Mouse (Mus musculus) neural tube, embryonic 11.5 days (tissue): ENCODE measurements around the gene Tmco1. TPM values are rescaled to one million over a fixed set of nuclear protein-coding genes. Genes with fewer than 3 reads are reported as not detected.
A peak's percentile ranks its signal among the peaks of the same experiment; 100 is the strongest.

Source experiments
- ATAC-seq: fragments of 200-750 bp; cut with Nextera tagmentation; 2 replicates; pipeline ENCODE4 v1.8.0; 2017; ENCODE audit warnings: moderate number of reproducible peaks, mild to moderate bottlenecking, moderate TSS enrichment, moderate library complexity; ENCODE audit not compliant: insufficient read depth, low FRiP score, low TSS enrichment
- DNase-seq: peaks from one replicate; pipeline ENCODE4 v3.0.0-alpha.2; 2015; ENCODE audit warnings: low spot score
- H3K27ac ChIP-seq: fragments of 300-500 bp; sonication (generic); 2 replicates; pipeline ENCODE4 v1.5.1; 2014; ENCODE audit warnings: low read depth, mild to moderate bottlenecking, low read length
- H3K27me3 ChIP-seq: fragments of 300-500 bp; sonication (generic); 2 replicates; pipeline ENCODE4 v1.6.1; 2014; ENCODE audit warnings: mild to moderate bottlenecking, low read length, mixed read lengths; ENCODE audit not compliant: control insufficient read depth, insufficient read depth
- H3K36me3 ChIP-seq: fragments of 300-500 bp; sonication (generic); 2 replicates; pipeline ENCODE4 v1.6.1; 2014; ENCODE audit warnings: mild to moderate bottlenecking, low read length, moderate library complexity, mixed read lengths; ENCODE audit not compliant: control insufficient read depth, insufficient read depth
- H3K4me1 ChIP-seq: fragments of 300-500 bp; sonication (generic); 2 replicates; pipeline ENCODE4 v1.6.1; 2014; ENCODE audit warnings: low read length, mixed read lengths; ENCODE audit not compliant: control insufficient read depth, insufficient read depth
- H3K4me2 ChIP-seq: fragments of 300-500 bp; sonication (generic); 2 replicates; pipeline ENCODE4 v1.6.1; 2014; ENCODE audit warnings: low read depth, mild to moderate bottlenecking, moderate library complexity
- H3K4me3 ChIP-seq: fragments of 300-500 bp; sonication (generic); 2 replicates; pipeline ENCODE4 v1.5.1; 2014; ENCODE audit warnings: low read depth, low read length
- H3K9ac ChIP-seq: fragments of 300-500 bp; sonication (generic); 2 replicates; pipeline ENCODE4 v1.6.1; 2014; ENCODE audit warnings: mild to moderate bottlenecking, low read length
- H3K9me3 ChIP-seq: fragments of 300-500 bp; sonication (generic); 2 replicates; pipeline ENCODE4 v1.6.1; 2016; ENCODE audit warnings: low read length; ENCODE audit not compliant: control insufficient read depth
- WGBS: fragments of 180-500 bp; shearing (Covaris S2); extraction: QIAGEN DNeasy Blood & Tissue Kit; methylation state at CpG from one replicate; pipeline ENCODE4 v1.1.7; 2014; 5-methylcytosine and 5-hydroxymethylcytosine counted together
- polyA plus RNA-seq: library from polyadenylated mRNA; unstranded; fragments of >200 nt; fragmentation: Nextera tagmentation; extraction: Ambion mirVana; gene quantifications from 2 replicates; pipeline ENCODE4 v1.2.1, GENCODE M21; 2014

The Tmco1 gene
- polyA plus RNA-seq, 1 experiment from 2014 or later = 81.9 TPM

GRCm38 (mm10) chr1:167280061-167280460 is 28.1 kb upstream of the Tmco1 start:
- no peak for ATAC-seq
- Histone ChIP-seq H3K36me3 (no peaks in the 10 kb centered on the region), H3K27me3 (no peaks in the 10 kb centered on the region), H3K9ac (no peak overlapping the region), H3K9me3 (no peaks in the 10 kb centered on the region), H3K4me3 (no peak overlapping the region), H3K27ac (no peak overlapping the region), H3K4me2 (no peak overlapping the region), H3K4me1 (peaks cover 11% of the 10 kb centered on the region)
- 91% methylated on average over 10 of the region's 10 CpGs for WGBS
- DNase-seq = no peak

- peak overlapping the region; percentile 17 for H3K4me2 ChIP-seq
- no peak overlapping the region for H3K9ac ChIP-seq
- WGBS = 41% methylated on average over 3 of the region's 3 CpGs
- H3K27ac ChIP-seq = no peak overlapping the region
- no peaks in the 10 kb centered on the region for H3K36me3 ChIP-seq
- ATAC-seq (no peak), DNase-seq (no peak)
- no peak overlapping the region for H3K4me3 ChIP-seq
- no peaks in the 10 kb centered on the region for H3K9me3 ChIP-seq
- no peaks in the 10 kb centered on the region for H3K27me3 ChIP-seq
- H3K4me1 ChIP-seq = peaks cover 14% of the 10 kb centered on the region
These were observed 26.1 kb upstream of the Tmco1 start for GRCm38 (mm10) chr1:167282112-167282511.

- ATAC-seq (no peak), DNase-seq (no peak)
- H3K9ac ChIP-seq = no peak overlapping the region; the same call in 1 of the 2 replicates
- H3K27ac ChIP-seq = no peak overlapping the region
- H3K4me2 ChIP-seq = peak overlapping the region; percentile 58
- no peaks in the 10 kb centered on the region for H3K36me3 ChIP-seq
- 54% methylated on average over 5 of the region's 5 CpGs for WGBS
- peaks cover 14% of the 10 kb centered on the region for H3K4me1 ChIP-seq
- peak overlapping the region; percentile 89 for H3K4me3 ChIP-seq
- no peaks in the 10 kb centered on the region for H3K27me3 ChIP-seq
- H3K9me3 ChIP-seq = no peaks in the 10 kb centered on the region
These were observed 25.4 kb upstream of the Tmco1 start for GRCm38 (mm10) chr1:167282768-167283167.

GRCm38 (mm10) chr1:167283441-167284257 is 24.5 kb upstream of the Tmco1 start:
- no peaks in the 10 kb centered on the region for H3K9me3 ChIP-seq
- peak overlapping the region; percentile 58 for H3K4me2 ChIP-seq
- peak overlapping the region; percentile 89 for H3K4me3 ChIP-seq
- peak overlapping the region; percentile 97 for H3K9ac ChIP-seq
- DNase-seq (peak; percentile 79), ATAC-seq (peak; percentile 43; the same call in 1 of the 2 replicates)
- WGBS = under 1% methylated on average over 44 of the region's 44 CpGs
- no peaks in the 10 kb centered on the region for H3K36me3 ChIP-seq
- H3K27ac ChIP-seq = peak overlapping the region; percentile 97
- H3K27me3 ChIP-seq = no peaks in the 10 kb centered on the region
- peaks cover 14% of the 10 kb centered on the region for H3K4me1 ChIP-seq

- H3K27me3 ChIP-seq = no peaks in the 10 kb centered on the region
- peak; percentile 64 for ATAC-seq
- DNase-seq = peak; percentile 85
- H3K4me2 ChIP-seq = peak overlapping the region; percentile 58
- H3K4me1 ChIP-seq = peaks cover 14% of the 10 kb centered on the region
- under 1% methylated on average over 73 of the region's 73 CpGs for WGBS
- H3K36me3 ChIP-seq = no peaks in the 10 kb centered on the region
- H3K9ac ChIP-seq = peak overlapping the region; percentile 97
- H3K4me3 ChIP-seq = peak overlapping the region; percentile 89
- peak overlapping the region; percentile 97 for H3K27ac ChIP-seq
- no peaks in the 10 kb centered on the region for H3K9me3 ChIP-seq
These were observed 23.8 kb upstream of the Tmco1 start for GRCm38 (mm10) chr1:167284258-167284836.

- H3K4me3 ChIP-seq = peak overlapping the region; percentile 89
- peak; percentile 89 for ATAC-seq
- H3K27me3 ChIP-seq = no peaks in the 10 kb centered on the region
- DNase-seq = peak; percentile 92
- H3K36me3 ChIP-seq = no peaks in the 10 kb centered on the region
- H3K9me3 ChIP-seq = no peaks in the 10 kb centered on the region
- H3K9ac ChIP-seq = peak overlapping the region; percentile 97
- peak overlapping the region; percentile 58 for H3K4me2 ChIP-seq
- under 1% methylated on average over 51 of the region's 51 CpGs for WGBS
- peaks cover 16% of the 10 kb centered on the region for H3K4me1 ChIP-seq
- peak overlapping the region; percentile 97 for H3K27ac ChIP-seq
These were observed 23.3 kb upstream of the Tmco1 start for GRCm38 (mm10) chr1:167284837-167285319.

GRCm38 (mm10) chr1:167285320-167285355 is 23.0 kb upstream of the Tmco1 start, which contains the start of gene Uck2:
Uck2 (minus strand) TSS chr1:167285320.
- DNase-seq (no peak), ATAC-seq (no peak)
- Histone ChIP-seq H3K27me3 (no peaks in the 10 kb centered on the region), H3K27ac (peak within 1 kb of the TSS; percentile 97), H3K9me3 (no peaks in the 10 kb centered on the region), H3K9ac (peak within 1 kb of the TSS; percentile 97), H3K4me3 (peak within 1 kb of the TSS; percentile 89), H3K4me2 (peak within 1 kb of the TSS; percentile 58), H3K36me3 (no peaks in the 10 kb centered on the region), H3K4me1 (peaks cover 19% of the 10 kb centered on the region)
- 0% methylated on average over 2 of the region's 2 CpGs for WGBS

GRCm38 (mm10) chr1:167285356-167285755 is 22.8 kb upstream of the Tmco1 start:
- WGBS = 0% methylated on average over 8 of the region's 8 CpGs

GRCm38 (mm10) chr1:167287156-167287555 is 21.0 kb upstream of the Tmco1 start:
- no peak overlapping the region for H3K4me3 ChIP-seq
- H3K36me3 ChIP-seq = no peaks in the 10 kb centered on the region
- H3K4me1 ChIP-seq = peaks cover 15% of the 10 kb centered on the region
- no peaks in the 10 kb centered on the region for H3K9me3 ChIP-seq
- no peak overlapping the region for H3K27ac ChIP-seq
- no peak for DNase-seq
- no peak overlapping the region for H3K4me2 ChIP-seq
- H3K9ac ChIP-seq = no peak overlapping the region
- 94% methylated on average over 5 of the region's 5 CpGs for WGBS
- ATAC-seq = no peak
- no peaks in the 10 kb centered on the region for H3K27me3 ChIP-seq

More at GRCm38 (mm10) chr1:167285356-167285755, 22.8 kb upstream of the Tmco1 start:
- peak overlapping the region; percentile 58 for H3K4me2 ChIP-seq
- H3K36me3 ChIP-seq = no peaks in the 10 kb centered on the region
- peaks cover 20% of the 10 kb centered on the region for H3K4me1 ChIP-seq
- H3K9me3 ChIP-seq = no peaks in the 10 kb centered on the region
- no peaks in the 10 kb centered on the region for H3K27me3 ChIP-seq
- ATAC-seq = no peak
- H3K9ac ChIP-seq = peak overlapping the region; percentile 97; the same call in 1 of the 2 replicates
- H3K4me3 ChIP-seq = peak overlapping the region; percentile 89
- DNase-seq = no peak
- H3K27ac ChIP-seq = no peak overlapping the region; the same call in 1 of the 2 replicates
